Mouse (Mus musculus): Measurements from ENCODE around the gene Kcnj11.

- TF ChIP-seq CTCF (conservative IDR thresholded peaks at IDR 0.05; ENCODE audit: low read length) (no peak), NANOG (IDR thresholded peaks at IDR 0.05; ENCODE audit: borderline replicate concordance, low read length) (no peak)
These were observed 22.9 kb downstream of the Kcnj11 start for GRCm38 (mm10) chr7:46077675-46078074.
